Mouse (Mus musculus): ENCODE results near the gene Camta1.

GRCm38 (mm10) chr4:151150115-151150514 lies 711.6 kb downstream of the Camta1 start:
- TF ChIP-seq CTCF (IDR thresholded peaks at IDR 0.05; ENCODE audit: low read depth) = no peak
- TF ChIP-seq EP300 (optimal IDR thresholded peaks at IDR 0.05) = no peak

All from stomach, postnatal 0 days (tissue).